In genomic region chr9:67529600-67529999, GRCm38 (mm10) we compare ENCODE assay signal across 16 mouse cellular contexts. TPM values are rescaled to one million over a fixed set of nuclear protein-coding genes. Genes with fewer than 3 reads are reported as not detected.
A peak's percentile ranks its signal among the peaks of the same experiment; 100 is the strongest.
DNase-seq lines count a peak whose midpoint lies in the region; ATAC-seq and TF ChIP-seq lines count a peak whose summit lies in the region.
"Had no signal": no experiment of that assay in that cellular context is flagged by ENCODE, and none has a peak within 500 bp of the region (broad histone marks: within the 10 kb centered on the region; RNA-seq: fewer than 3 reads in every experiment).

No protein-coding gene starts in this region.

- no peaks in the 10 kb centered on the region for H3K79me2 ChIP-seq in heart, adult 2 months (replicated peaks; ENCODE audit: control insufficient read depth, insufficient read depth, low read length)

- 54% methylated on average over 5 of the region's 5 CpGs for WGBS in kidney, adult 2 months
- 55% methylated on average over 5 of the region's 5 CpGs for WGBS in heart, adult 2 months
- WGBS in heart, embryonic 14.5 days: 32% methylated on average over 5 of the region's 5 CpGs
- 58% methylated on average over 5 of the region's 5 CpGs for WGBS in limb, embryonic 13.5 days

- intact Hi-C loops in heart, adult 2 months (cut with DNase I): no loop called here
- intact Hi-C loops in left cerebral cortex, postnatal 10 days (cut with DNase I): no loop called here

- H3K4me3 ChIP-seq in kidney, adult 2 months (ENCODE audit: insufficient read depth, low read depth, low read length): no peak overlapping the region
- no peak overlapping the region for H3K4me3 ChIP-seq in heart, adult 2 months
- no peak overlapping the region for H3K4me3 ChIP-seq in heart, embryonic 14.5 days (ENCODE audit: control insufficient read depth in 1 of 2, insufficient read depth in 1 of 2, low read depth in 1 of 2, low read length in 2 of 2)
- H3K4me3 ChIP-seq in limb, embryonic 13.5 days: no peak overlapping the region
- H3K4me3 ChIP-seq: liver, embryonic 13.5 days; midbrain, embryonic 13.5 days had no signal

- TF ChIP-seq EP300 in heart, adult 2 months (IDR thresholded peaks at IDR 0.05; ENCODE audit: insufficient read depth, low read depth, low read length): no peak

- no peak overlapping the region for H3K9ac ChIP-seq in heart, adult 2 months (ENCODE audit: low read depth, low read length)
- H3K9ac ChIP-seq in heart, embryonic 14.5 days (ENCODE audit: low read length): peak overlapping the region; percentile 48; the same call in 1 of the 2 replicates
- H3K9ac ChIP-seq in limb, embryonic 13.5 days: no peak overlapping the region
- H3K9ac ChIP-seq: hindbrain, embryonic 14.5 days; liver, embryonic 13.5 days; midbrain, embryonic 13.5 days had no signal

- ATAC-seq in heart, embryonic 14.5 days (ENCODE audit: insufficient number of reproducible peaks, insufficient read depth, low FRiP score, low read depth): peak; percentile 64
- ATAC-seq in limb, embryonic 13.5 days (ENCODE audit: low FRiP score, low read depth): no peak
- no peak for ATAC-seq in megakaryocyte-erythroid progenitor cell, adult 5-6 weeks (replicated peaks; ENCODE audit: low FRiP score, low TSS enrichment, poor library complexity, severe bottlenecking)
- ATAC-seq: forebrain, embryonic 14.5 days; midbrain, embryonic 13.5 days had no signal

- 0 out of 2 replicates have a peak overlapping the region, but pooled peaks have one; percentile 42 for H3K27ac ChIP-seq in kidney, adult 2 months (ENCODE audit: insufficient read depth, low read depth, low read length)
- H3K27ac ChIP-seq in heart, adult 2 months: peak overlapping the region; percentile 83
- H3K27ac ChIP-seq in heart, embryonic 14.5 days (replicated peaks in 1 of 2; ENCODE audit: control insufficient read depth in 1 of 2, insufficient read depth in 1 of 2, low read depth in 2 of 2, low read length in 2 of 2): peak overlapping the region; percentile 85 to 95
- H3K27ac ChIP-seq in limb, embryonic 13.5 days: peak overlapping the region; percentile 48; the same call in 1 of the 2 replicates
- H3K27ac ChIP-seq: hindbrain, embryonic 14.5 days; liver, embryonic 13.5 days; midbrain, embryonic 13.5 days had no signal

- TF ChIP-seq CTCF in kidney, adult 2 months (conservative IDR thresholded peaks at IDR 0.05; ENCODE audit: insufficient read depth, insufficient read length, low read depth, low read length): no peak
- TF ChIP-seq CTCF in heart, adult 2 months (IDR thresholded peaks at IDR 0.05): no peak

- H3K4me2 ChIP-seq in heart, embryonic 14.5 days (ENCODE audit: low read length): peak overlapping the region; percentile 41
- H3K4me2 ChIP-seq in limb, embryonic 13.5 days (replicated peaks): no peak overlapping the region
- H3K4me2 ChIP-seq: hindbrain, embryonic 14.5 days; liver, embryonic 13.5 days; midbrain, embryonic 13.5 days had no signal

- H3K9me3 ChIP-seq in heart, embryonic 14.5 days (ENCODE audit: control insufficient read depth, low read length): no peaks in the 10 kb centered on the region
- H3K9me3 ChIP-seq in limb, embryonic 13.5 days: no peaks in the 10 kb centered on the region
- H3K9me3 ChIP-seq: liver, embryonic 13.5 days; midbrain, embryonic 13.5 days had no signal

- H3K27me3 ChIP-seq in kidney, adult 2 months (replicated peaks; ENCODE audit: control insufficient read depth, insufficient read depth, low read length): no peaks in the 10 kb centered on the region
- no peaks in the 10 kb centered on the region for H3K27me3 ChIP-seq in heart, adult 2 months (ENCODE audit: control insufficient read depth, insufficient read depth, low read length)
- H3K27me3 ChIP-seq in heart, embryonic 14.5 days (ENCODE audit: control insufficient read depth, insufficient read depth, low read length): no peaks in the 10 kb centered on the region
- no peaks in the 10 kb centered on the region for H3K27me3 ChIP-seq in limb, embryonic 13.5 days
- H3K27me3 ChIP-seq: liver, embryonic 13.5 days; midbrain, embryonic 13.5 days had no signal

- no peak for TF ChIP-seq POLR2A in kidney, adult 2 months (IDR thresholded peaks at IDR 0.05; ENCODE audit: low read depth, low read length)
- no peak for TF ChIP-seq POLR2A in heart, adult 2 months (IDR thresholded peaks at IDR 0.05; ENCODE audit: insufficient read depth, low read depth, low read length)

- peak; percentile 52 for DNase-seq in kidney, adult 2 months
- no peak for DNase-seq in kidney, postnatal 4 days
- peak in 1 of 2 experiments; percentile 23 for DNase-seq in heart, adult 2 months
- DNase-seq in left cerebral cortex, postnatal 10 days (ENCODE audit: extremely low spot score in 1 of 2, low spot score in 2 of 2): no peak
- DNase-seq: adrenal gland, postnatal 36 days; cerebellum, postnatal 36 days; gastrocnemius, postnatal 36 days; liver, embryonic 13.5 days; lung, postnatal 36 days; right cerebral cortex, postnatal 25 days had no signal

- peaks cover 7% of the 10 kb centered on the region; the same call in 1 of the 2 replicates for H3K4me1 ChIP-seq in kidney, adult 2 months (ENCODE audit: control insufficient read depth, insufficient read depth, low read length)
- H3K4me1 ChIP-seq in heart, adult 2 months (ENCODE audit: control insufficient read depth, insufficient read depth, low read length): peaks cover 3% of the 10 kb centered on the region; the same call in 1 of the 2 replicates
- peaks cover 15 to 27% of the 10 kb centered on the region in 2 experiments for H3K4me1 ChIP-seq in heart, embryonic 14.5 days (ENCODE audit: control insufficient read depth in 2 of 2, insufficient read depth in 2 of 2, low read length in 2 of 2)
- peaks cover 34% of the 10 kb centered on the region for H3K4me1 ChIP-seq in limb, embryonic 13.5 days
- H3K4me1 ChIP-seq: liver, embryonic 13.5 days; midbrain, embryonic 13.5 days had no signal

- H3K36me3 ChIP-seq in kidney, adult 2 months (ENCODE audit: control insufficient read depth, insufficient read depth, low read length): no peaks in the 10 kb centered on the region
- H3K36me3 ChIP-seq in heart, adult 2 months (ENCODE audit: control insufficient read depth, insufficient read depth, low read length): no peaks in the 10 kb centered on the region
- H3K36me3 ChIP-seq in heart, embryonic 14.5 days (ENCODE audit: control insufficient read depth, insufficient read depth, low read length): no peaks in the 10 kb centered on the region
- no peaks in the 10 kb centered on the region for H3K36me3 ChIP-seq in limb, embryonic 13.5 days
- H3K36me3 ChIP-seq: liver, embryonic 13.5 days; midbrain, embryonic 13.5 days had no signal

RNA-seq across cellular contexts. Expression of gene Tln2, which starts 29.9 kb away (rescaled TPM):
- polyA plus RNA-seq in kidney, adult 2 months (2012; rRNA removed): 113 and 129 TPM in 2 replicates
- 10 to 100 TPM; 67.1 to 78.2 TPM for total RNA-seq in heart, adult 2 months (2021)
- polyA plus RNA-seq in heart, adult 2 months (2012; rRNA removed): 20.1 and 29.3 TPM in 2 replicates
- polyA plus RNA-seq in heart, embryonic 14.5 days (2014; fragmentation: Nextera tagmentation; extraction: Ambion mirVana): 66.0 and 76.0 TPM in 2 replicates
- polyA plus RNA-seq in limb, embryonic 13.5 days (2015; fragmentation: Nextera tagmentation; extraction: Ambion mirVana): 44.5 and 47.6 TPM in 2 replicates
- total RNA-seq in left cerebral cortex, postnatal 10 days (2021): 100 to 1,000 TPM; 121 to 123 TPM
- total RNA-seq in megakaryocyte-erythroid progenitor cell, adult 5-6 weeks (2014; fragmentation: Nextera tagmentation): not detected in 2 replicates
- 0.50 TPM in 1 of 2 replicates, not detected in the other for total RNA-seq in megakaryocyte-erythroid progenitor cell, adult 5-6 weeks (2017)
